Mouse (Mus musculus) MEL (cell line): ENCODE results near the gene Ankrd44.

ENCODE experiments used
- BHLHE40 ChIP-seq: IDR thresholded peaks from 2 replicates; pipeline ENCODE4 v1.6.1; 2012; ENCODE audit warnings: low read depth, mild to moderate bottlenecking, inconsistent platforms, low read length, improper control_type of control experiment, borderline replicate concordance
- CHD1 ChIP-seq: IDR thresholded peaks from 2 replicates; pipeline ENCODE4 v1.6.1; 2012; ENCODE audit warnings: low read depth, mild to moderate bottlenecking, inconsistent platforms, low read length, improper control_type of control experiment
- CTCF ChIP-seq, 3 experiments: IDR thresholded peaks in 2 of 3; conservative IDR thresholded peaks in 1 of 3; 2 replicates each; pipeline ENCODE4 v1.5.1; 2011 to 2012; ENCODE audit warnings: low read length in 3 of 3, low read depth in 2 of 3, mild to moderate bottlenecking in 2 of 3, improper control_type of control experiment in 1 of 3, inconsistent platforms in 1 of 3, mixed read lengths in 1 of 3, moderate library complexity in 1 of 3; ENCODE audit not compliant: control insufficient read depth in 1 of 3, insufficient read depth in 1 of 3, poor library complexity in 1 of 3, severe bottlenecking in 1 of 3
- EP300 ChIP-seq, 2 experiments: IDR thresholded peaks; 2 replicates each; pipeline ENCODE4 v1.6.1; 2011; ENCODE audit warnings: improper control_type of control experiment in 2 of 2, low read length in 2 of 2, low read depth in 1 of 2, mild to moderate bottlenecking in 1 of 2
- GATA1 ChIP-seq: IDR thresholded peaks from 2 replicates; pipeline ENCODE4 v1.6.1; 2011; ENCODE audit warnings: low read depth, low read length, improper control_type of control experiment
- POLR2A ChIP-seq, 2 experiments: IDR thresholded peaks; 2 replicates each; pipeline ENCODE4 v1.6.1; 2011 to 2012; ENCODE audit warnings: low read length in 2 of 2, mild to moderate bottlenecking in 2 of 2, control low read depth in 1 of 2, improper control_type of control experiment in 1 of 2, low read depth in 1 of 2, moderate library complexity in 1 of 2; ENCODE audit not compliant: control insufficient read depth in 1 of 2, insufficient read depth in 1 of 2, poor library complexity in 1 of 2
- POLR2AphosphoS2 ChIP-seq: IDR thresholded peaks from 2 replicates; pipeline ENCODE4 v1.6.1; 2011; ENCODE audit warnings: low read length, improper control_type of control experiment
- POLR2AphosphoS5 ChIP-seq: IDR thresholded peaks from 2 replicates; pipeline ENCODE4 v1.6.1; 2012; ENCODE audit warnings: low read depth, borderline replicate concordance, mild to moderate bottlenecking, inconsistent platforms, low read length, moderate library complexity, mixed read lengths
- ZNF384 ChIP-seq: IDR thresholded peaks from 2 replicates; pipeline ENCODE4 v1.6.1; 2012; ENCODE audit warnings: low read depth, mild to moderate bottlenecking, inconsistent platforms, low read length, improper control_type of control experiment

- no peak for TF ChIP-seq BHLHE40
- no peak for TF ChIP-seq POLR2AphosphoS5
- no peak for TF ChIP-seq POLR2AphosphoS2
- TF ChIP-seq CTCF (IDR thresholded peaks at IDR 0.05 in 2 of 3, conservative IDR thresholded peaks at IDR 0.05 in 1 of 3; ENCODE audit: control insufficient read depth in 1 of 3, insufficient read depth in 1 of 3, low read depth in 2 of 3, low read length in 3 of 3, poor library complexity in 1 of 3, severe bottlenecking in 1 of 3) = no peak
- TF ChIP-seq ZNF384 = no peak
- no peak for TF ChIP-seq POLR2A (IDR thresholded peaks at IDR 0.05; ENCODE audit: control insufficient read depth in 1 of 2, insufficient read depth in 1 of 2, low read depth in 1 of 2, low read length in 2 of 2, poor library complexity in 1 of 2)
- TF ChIP-seq GATA1 = no peak
- TF ChIP-seq CHD1 = no peak
- no peak for TF ChIP-seq EP300 (IDR thresholded peaks at IDR 0.05; ENCODE audit: low read depth in 1 of 2, low read length in 2 of 2)
Measured at GRCm38 (mm10) chr1:54715061-54715760, 211.0 kb downstream of the Ankrd44 start.
